Mouse (Mus musculus) lung, adult 2 months (tissue): ENCODE measurements around the gene Cdk9. TPM values are rescaled to one million over a fixed set of nuclear protein-coding genes. Genes with fewer than 3 reads are reported as not detected.

Experiments
- DNase-seq: peaks from one replicate; pipeline ENCODE4 v3.0.0; 2022
- H3K4me1 ChIP-seq: fragments of 200-500 bp; 2 replicates; pipeline ENCODE4 v1.6.1; 2011; ENCODE audit warnings: low read length; ENCODE audit not compliant: control insufficient read depth, insufficient read depth
- H3K4me3 ChIP-seq: fragments of 200-500 bp; replicated peaks from 2 replicates; pipeline ENCODE3; 2011; ENCODE audit warnings: low read depth, mild to moderate bottlenecking, control low read depth, low read length; ENCODE audit errors: extremely low read depth
- CTCF ChIP-seq: fragments of 200-500 bp; IDR thresholded peaks from 2 replicates; pipeline ENCODE4 v1.5.1; 2011; ENCODE audit warnings: mild to moderate bottlenecking, low read length, control low read depth; ENCODE audit not compliant: insufficient read depth
- POLR2A ChIP-seq: fragments of 200-500 bp; IDR thresholded peaks from 2 replicates; pipeline ENCODE4 v1.6.1; 2011; ENCODE audit warnings: low read depth, mild to moderate bottlenecking, control low read depth, low read length, borderline replicate concordance; ENCODE audit errors: extremely low read depth
- WGBS: fragments of 180-500 bp; shearing (Covaris S2); methylation state at CpG from one replicate; pipeline ENCODE4 v1.1.7; 2018; 5-methylcytosine and 5-hydroxymethylcytosine counted together
- polyA plus RNA-seq: library from polyadenylated mRNA; depleted of rRNA; stranded (reverse); fragments of >200 nt; gene quantifications from 2 replicates; pipeline ENCODE4 v1.2.3, GENCODE M21; 2012; rRNA removed

Gene Cdk9
- polyA plus RNA-seq, 1 experiment = 137 TPM

- no peak for DNase-seq
- H3K4me3 ChIP-seq = no peak overlapping the region
Measured at GRCm38 (mm10) chr2:32661509-32662107, 51.3 kb downstream of the Cdk9 start.

GRCm38 (mm10) chr2:32658873-32659272, 54.0 kb downstream of the Cdk9 start:
- no peak for DNase-seq
- TF ChIP-seq POLR2A (no peak), CTCF (no peak)
- H3K4me1 ChIP-seq = peaks cover 24% of the 10 kb centered on the region
- H3K4me3 ChIP-seq = no peak overlapping the region
- WGBS = 81% methylated on average over 2 of the region's 2 CpGs

More at GRCm38 (mm10) chr2:32661509-32662107, 51.3 kb downstream of the Cdk9 start:
- H3K4me1 ChIP-seq = peaks cover 25% of the 10 kb centered on the region
- TF ChIP-seq POLR2A (no peak), CTCF (no peak)
- WGBS = 31% methylated on average over 7 of the region's 7 CpGs

DNA sequence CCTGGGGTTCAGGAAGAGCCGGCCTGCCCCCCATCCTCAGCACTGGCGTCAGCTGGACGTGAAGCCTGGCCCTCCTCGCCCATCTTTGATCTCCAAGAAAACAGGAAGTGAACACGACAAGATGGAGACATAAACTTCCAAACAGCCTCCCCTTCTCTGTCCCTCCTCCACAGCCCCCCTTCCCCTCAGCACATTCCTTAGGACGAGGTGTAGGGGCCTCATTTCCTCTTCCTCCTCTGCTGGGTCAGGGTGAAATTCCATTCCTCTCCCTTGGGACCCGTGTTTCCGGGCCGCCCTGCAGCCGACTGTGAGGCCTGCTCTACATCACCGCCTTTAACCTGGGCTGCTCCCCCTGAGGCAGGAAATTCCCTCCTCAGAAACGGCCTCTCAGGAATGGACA, 57.0 kb downstream of the Cdk9 start:
- DNase-seq = no peak
- no peak for TF ChIP-seq POLR2A
- no peak for TF ChIP-seq CTCF
- Histone ChIP-seq H3K4me3 (no peak overlapping the region), H3K4me1 (peaks cover 21% of the 10 kb centered on the region)
- WGBS = 32% methylated on average over 12 of the region's 12 CpGs

Other genes starting within 250 kb of the Cdk9 start
- gene Fam102a, start 177.7 kb downstream of the Cdk9 start, polyA plus RNA-seq = 23.7 and 24.0 TPM in 2 replicates
- 116 and 118 TPM in 2 replicates for gene Dpm2, start 142.2 kb downstream of the Cdk9 start, polyA plus RNA-seq
- gene Pip5kl1, start 138.3 kb downstream of the Cdk9 start, polyA plus RNA-seq = 0.12 and 0.55 TPM in 2 replicates
- not detected in 2 replicates for gene 9430097D07Rik, start 137.4 kb downstream of the Cdk9 start, polyA plus RNA-seq
- 39.5 and 40.4 TPM in 2 replicates for gene St6galnac4, start 126.0 kb downstream of the Cdk9 start, polyA plus RNA-seq
- 59.0 and 59.8 TPM in 2 replicates for gene St6galnac6, start 113.4 kb downstream of the Cdk9 start, polyA plus RNA-seq
- gene Ak1, start 91.3 kb downstream of the Cdk9 start, polyA plus RNA-seq = 27.6 and 65.9 TPM in 2 replicates
- gene Eng, start 66.5 kb downstream of the Cdk9 start, polyA plus RNA-seq = 713 and 858 TPM in 2 replicates
- gene Fpgs, start 8.9 kb downstream of the Cdk9 start, polyA plus RNA-seq = 42.1 and 42.3 TPM in 2 replicates
- gene Sh2d3c, start 8.0 kb upstream of the Cdk9 start, polyA plus RNA-seq = 167 and 260 TPM in 2 replicates
- 0.18 and 0.41 TPM in 2 replicates for gene 6330409D20Rik, start 27.9 kb upstream of the Cdk9 start, polyA plus RNA-seq
- gene Tor2a, start 44.2 kb upstream of the Cdk9 start, polyA plus RNA-seq = 65.3 and 67.8 TPM in 2 replicates
- gene Ttc16, start 62.6 kb upstream of the Cdk9 start, polyA plus RNA-seq = 9.7 and 12.0 TPM in 2 replicates
- 5.6 and 10.7 TPM in 2 replicates for gene Ptrh1, start 62.7 kb upstream of the Cdk9 start, polyA plus RNA-seq
- gene Cfap157, start 71.4 kb upstream of the Cdk9 start, polyA plus RNA-seq = 2.1 and 2.4 TPM in 2 replicates
- gene Stxbp1, start 134.2 kb upstream of the Cdk9 start, polyA plus RNA-seq = 26.3 and 37.9 TPM in 2 replicates
- gene Fam129b, start 163.0 kb upstream of the Cdk9 start, polyA plus RNA-seq = 205 and 224 TPM in 2 replicates
- gene Rpl12, start 248.5 kb upstream of the Cdk9 start, polyA plus RNA-seq = 190 and 241 TPM in 2 replicates
- gene Lrsam1, start 248.5 kb upstream of the Cdk9 start, polyA plus RNA-seq = 17.4 and 18.4 TPM in 2 replicates